Mouse (Mus musculus): ENCODE measurements around the gene Slc36a2. TPM values are rescaled to one million over a fixed set of nuclear protein-coding genes. Genes with fewer than 3 reads are reported as not detected.
"Not testable (repeated sequence)": the region's sequence is repeated elsewhere in the genome, so short reads cannot be mapped to it uniquely, and the experiment has no call there.

The Slc36a2 gene
- total RNA-seq, 1 experiment from 2014 or later = 58.3 TPM

DNA sequence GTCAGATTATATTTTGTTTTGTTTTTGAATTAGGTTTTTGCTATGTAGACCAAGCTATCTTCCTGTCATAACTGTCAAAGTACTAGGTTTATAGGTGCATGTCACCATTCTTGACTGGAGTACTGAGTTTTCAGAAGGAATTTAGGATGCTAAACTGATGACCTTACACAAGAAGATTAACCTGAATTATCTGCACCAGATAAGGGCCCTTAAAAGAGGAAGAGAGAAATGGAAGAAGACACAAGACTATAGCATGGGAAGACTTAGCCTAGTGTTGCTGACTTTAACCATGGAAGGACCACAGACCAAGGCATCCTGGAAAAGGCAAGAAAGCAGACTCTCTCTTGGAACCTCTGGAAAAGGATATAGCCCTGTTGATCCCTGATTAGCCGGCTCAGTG, 51.7 kb downstream of the Slc36a2 start:
- DNase-seq = no peak

- no peak for DNase-seq
These were observed 52.9 kb downstream of the Slc36a2 start for GRCm38 (mm10) chr11:55131946-55132345.

DNA sequence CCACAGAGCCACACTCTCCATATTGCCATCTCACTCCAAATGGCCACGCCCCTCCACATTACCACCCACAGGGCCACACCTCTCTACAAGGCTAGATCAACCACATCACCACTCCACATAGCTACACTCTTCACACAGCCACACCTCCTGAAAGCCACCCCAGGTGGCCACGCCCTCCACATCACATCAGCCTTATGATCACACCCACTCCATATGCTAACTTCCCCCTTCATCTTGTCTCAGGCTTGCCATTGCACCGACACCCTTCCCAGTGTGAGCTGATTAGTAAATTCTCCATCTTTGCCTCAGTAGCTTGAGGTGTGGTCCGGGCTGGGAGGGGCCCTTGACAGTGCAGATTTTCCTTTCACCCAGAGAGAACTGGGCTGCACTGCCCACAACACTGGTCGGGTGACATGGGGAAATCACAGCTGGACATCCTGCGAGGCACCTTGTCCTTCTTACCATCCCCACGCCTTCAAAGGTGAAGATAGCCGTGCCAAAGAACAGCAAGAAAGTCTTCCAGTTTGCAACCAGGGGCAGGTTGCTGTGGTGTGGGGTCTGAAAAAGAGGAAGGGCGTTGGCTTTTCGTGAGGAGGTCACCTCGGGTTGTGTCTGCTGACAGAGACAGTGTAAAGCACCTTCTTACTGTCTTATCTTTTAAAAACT, 53.7 kb downstream of the Slc36a2 start:
- no peak for DNase-seq

GRCm38 (mm10) chr11:55128411-55128810, 56.5 kb downstream of the Slc36a2 start:
- no peak for DNase-seq

DNA sequence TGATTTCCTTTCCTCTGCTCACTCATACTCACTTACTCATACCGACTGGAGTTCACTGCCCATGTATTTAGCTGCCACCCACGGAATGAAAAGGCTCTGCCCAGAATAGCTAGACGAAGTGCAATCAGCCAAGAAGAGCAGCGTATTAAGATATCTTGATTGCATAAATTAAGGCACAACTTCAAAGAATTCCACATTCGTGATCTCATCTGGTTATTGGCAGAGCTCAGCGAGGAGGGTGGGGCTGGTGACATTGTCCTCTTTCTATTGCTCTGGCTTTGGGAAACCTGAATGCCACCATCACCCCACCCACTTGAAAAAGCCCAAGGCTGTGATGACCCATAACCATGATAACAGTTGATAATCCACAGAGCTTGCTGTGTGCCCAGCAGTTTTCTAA, 56.9 kb downstream of the Slc36a2 start:
- DNase-seq = no peak

GRCm38 (mm10) chr11:55126663-55127062, 58.2 kb downstream of the Slc36a2 start:
- no peak for DNase-seq

DNA sequence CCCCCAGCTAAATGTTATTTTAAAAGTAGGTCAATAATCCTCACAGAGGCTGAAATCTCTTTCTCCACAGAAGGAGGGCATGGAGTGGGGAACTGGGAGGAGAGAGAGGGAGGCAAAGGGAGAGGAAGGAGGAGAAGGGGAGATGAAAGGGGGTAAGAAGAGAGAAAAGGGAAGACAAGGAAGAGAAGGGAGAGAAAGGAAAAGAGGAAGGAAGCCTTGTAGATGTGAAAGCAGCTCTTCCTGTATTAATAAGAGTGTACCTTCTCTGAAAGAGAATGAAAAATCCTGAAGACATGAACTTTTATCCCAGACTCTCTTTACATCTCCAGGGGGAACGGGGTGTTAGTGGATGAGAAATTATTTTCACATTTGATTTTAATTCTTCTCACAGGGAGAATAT, 63.4 kb downstream of the Slc36a2 start:
- DNase-seq = no peak

DNA sequence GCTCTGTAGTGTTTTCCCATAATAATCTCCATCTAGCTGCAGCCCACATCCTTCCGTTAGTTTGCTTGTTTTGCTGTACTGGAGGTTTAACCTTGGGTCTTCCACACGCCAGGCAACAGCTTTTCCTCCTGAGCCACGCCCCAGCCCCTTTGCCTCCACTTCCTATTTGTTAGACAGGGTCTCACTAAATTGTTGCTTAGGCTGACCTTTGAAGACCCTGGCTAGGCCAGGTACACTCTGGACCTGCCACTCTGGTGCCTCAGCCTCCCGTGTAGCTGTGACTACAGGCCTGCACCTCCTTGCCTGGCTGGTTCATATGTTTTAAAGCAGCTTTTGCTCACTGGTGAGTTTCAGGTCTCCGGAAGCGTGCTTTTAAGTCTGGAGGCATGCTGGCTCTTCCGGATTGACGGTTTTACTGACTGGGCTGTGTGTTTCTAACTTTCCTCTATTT, 64.0 kb downstream of the Slc36a2 start:
- DNase-seq = no peak

DNA sequence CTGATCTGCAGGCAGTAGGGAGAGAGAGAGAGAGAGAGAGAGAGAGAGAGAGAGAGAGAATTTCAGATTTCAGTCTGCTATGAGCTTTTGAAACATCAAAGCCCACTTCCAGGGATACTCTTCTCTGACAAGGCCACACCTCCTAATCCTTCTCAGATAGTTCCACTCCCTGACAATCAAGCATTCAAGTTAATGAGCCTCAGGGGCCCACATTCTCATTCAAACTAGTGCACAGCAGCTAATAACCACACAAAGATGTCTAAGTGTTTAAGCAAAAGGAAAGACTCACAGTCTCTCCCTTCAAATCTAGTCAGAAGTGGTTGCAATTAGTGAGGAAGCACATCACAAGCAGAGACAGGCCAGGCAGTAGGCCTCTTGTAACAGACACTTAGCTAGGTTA, 64.6 kb downstream of the Slc36a2 start:
- DNase-seq = no peak

DNA sequence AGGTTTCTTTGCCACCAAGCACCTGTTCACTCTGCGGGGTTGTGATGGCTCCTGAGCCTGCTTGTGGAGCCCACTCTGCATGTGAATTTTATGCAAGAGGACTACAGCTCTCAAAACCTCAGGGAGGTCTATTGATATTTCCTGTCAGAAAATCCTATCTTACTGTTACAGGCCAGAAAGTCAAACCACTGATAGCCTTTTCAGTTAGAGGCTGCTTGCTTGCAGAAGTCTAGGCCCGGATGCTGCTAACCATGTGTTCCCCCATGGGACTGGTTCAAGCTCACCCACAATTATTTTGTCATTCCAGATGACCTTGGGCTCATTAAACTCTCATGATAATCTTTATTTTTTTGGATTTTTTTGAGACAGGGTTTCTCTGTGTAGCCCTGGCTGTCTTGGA, 67.8 kb downstream of the Slc36a2 start:
- no peak for DNase-seq

DNA sequence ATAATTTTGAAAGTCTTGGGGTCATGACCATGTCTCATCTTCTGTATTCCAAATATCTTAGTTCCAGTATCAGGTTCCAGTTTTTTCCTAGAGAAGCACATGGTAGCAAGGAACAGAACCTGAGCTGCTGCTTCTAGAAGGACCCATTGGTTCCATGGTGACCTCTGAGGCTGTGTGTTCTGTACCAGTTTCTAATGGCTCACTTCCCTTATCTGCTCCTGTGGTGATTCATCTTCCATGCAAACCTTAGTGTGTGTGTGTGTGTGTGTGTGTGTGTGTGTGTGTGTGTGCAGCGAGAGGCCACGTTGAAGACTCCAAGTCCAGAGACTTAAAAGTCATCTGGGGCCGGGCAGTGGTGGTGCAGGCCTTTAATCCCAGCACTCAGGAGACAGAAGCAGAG, 68.9 kb downstream of the Slc36a2 start:
- DNase-seq = peak; percentile 41

GRCm38 (mm10) chr11:55114291-55114690, 70.6 kb downstream of the Slc36a2 start:
- DNase-seq = no peak

GRCm38 (mm10) chr11:55113861-55114250, 71.0 kb downstream of the Slc36a2 start:
- not testable (repeated sequence) for DNase-seq

DNA sequence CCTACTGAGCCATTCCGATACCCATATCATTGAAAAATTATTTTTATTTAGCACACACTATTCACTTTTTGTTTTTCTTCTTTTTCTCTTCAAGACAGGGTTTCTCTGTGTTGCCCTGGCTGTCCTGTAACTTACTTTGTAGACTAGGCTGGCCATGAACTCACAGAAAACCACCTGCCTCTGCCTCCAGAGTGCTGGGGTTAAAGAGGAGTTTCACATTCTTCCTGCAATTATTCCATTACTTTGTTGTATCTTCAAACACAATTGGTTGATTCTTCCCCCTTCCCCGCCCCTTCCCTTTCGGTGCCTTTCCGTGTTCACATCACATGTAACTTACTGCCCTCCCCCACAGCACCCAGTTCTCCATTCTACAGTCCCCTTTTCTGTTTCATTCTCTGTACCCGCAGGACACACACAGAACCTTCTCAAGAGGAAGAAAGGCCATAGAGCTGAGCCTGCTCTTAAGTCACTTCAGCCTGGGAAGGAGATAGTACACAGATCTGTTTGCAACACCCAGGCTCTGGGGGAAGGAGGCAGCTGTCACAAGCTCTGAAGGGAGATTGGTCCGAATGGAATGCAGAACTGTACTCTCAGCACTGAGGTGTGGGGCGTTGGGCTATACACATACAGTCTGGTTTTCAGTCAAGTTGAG, 71.5 kb downstream of the Slc36a2 start:
- no peak for DNase-seq

GRCm38 (mm10) chr11:55110566-55111169, 74.2 kb downstream of the Slc36a2 start:
- no peak for DNase-seq

GRCm38 (mm10) chr11:55109521-55110300, 75.2 kb downstream of the Slc36a2 start:
- DNase-seq = no peak

Other genes with a start within 250 kb of the Slc36a2 start
- gene Tnip1, start 222.2 kb downstream of the Slc36a2 start, total RNA-seq (2021) = 79.9 and 97.1 TPM in 2 replicates
- gene Anxa6, start 151.6 kb downstream of the Slc36a2 start, total RNA-seq (2021) = 94.6 and 115 TPM in 2 replicates
- 8.8 and 11.2 TPM in 2 replicates for gene Ccdc69, start 106.9 kb downstream of the Slc36a2 start, total RNA-seq (2021)
- 211 and 223 TPM in 2 replicates for gene Gm2a, start 87.0 kb downstream of the Slc36a2 start, total RNA-seq (2021)
- gene Slc36a3, start 33.4 kb downstream of the Slc36a2 start, total RNA-seq (2021) = not detected in 2 replicates
- gene Slc36a1, start 19.3 kb upstream of the Slc36a2 start, total RNA-seq (2021) = 16.7 and 26.4 TPM in 2 replicates
- gene Fat2, start 151.5 kb upstream of the Slc36a2 start, total RNA-seq (2021) = 0.19 TPM in 1 of 2 replicates, not detected in the other
- gene Sparc, start 238.1 kb upstream of the Slc36a2 start, total RNA-seq (2021) = 3,454 and 3,884 TPM in 2 replicates

Data from adrenal gland, postnatal 25 days (tissue).